Mouse (Mus musculus) lung, postnatal 0 days (tissue): ENCODE measurements at regions not wholly inside any gene's neighbourhood (a gene's known extent, or its start where the extent isn't known, plus 50 kb on each side); places are given as distances from the start of the nearest gene placed in this dataset.

Source experiments
- CTCF ChIP-seq: IDR thresholded peaks from 2 replicates; pipeline ENCODE4 v1.5.1; 2016; ENCODE audit warnings: antibody characterized with exemption, mild to moderate bottlenecking
- EP300 ChIP-seq: IDR thresholded peaks from 2 replicates; pipeline ENCODE4 v1.6.1; 2016; ENCODE audit warnings: antibody characterized with exemption, mild to moderate bottlenecking, control low read depth

GRCm38 (mm10) chr7:130095141-130095540 is 425.0 kb downstream of the Ate1 start:
- TF ChIP-seq CTCF (no peak), EP300 (no peak)
